Mouse (Mus musculus) heart, embryonic 16.5 days (tissue): ENCODE data around the gene Cxcl1. TPM values are rescaled to one million over a fixed set of nuclear protein-coding genes. Genes with fewer than 3 reads are reported as not detected.
A peak's percentile ranks its signal among the peaks of the same experiment; 100 is the strongest.

Experiments used
- ATAC-seq: fragments of 200-750 bp; cut with Nextera tagmentation; replicated peaks from 2 replicates; pipeline ENCODE4 v1.8.0; 2017; ENCODE audit warnings: moderate number of reproducible peaks; ENCODE audit not compliant: insufficient read depth, low FRiP score; ENCODE audit errors: extremely low read depth
- H3K27ac ChIP-seq: fragments of 300-500 bp; sonication (generic); 2 replicates; pipeline ENCODE4 v1.5.1; 2014; ENCODE audit warnings: mild to moderate bottlenecking, low read length, control low read depth, moderate library complexity
- H3K27me3 ChIP-seq: fragments of 300-500 bp; sonication (generic); 2 replicates; pipeline ENCODE4 v1.6.1; 2014; ENCODE audit warnings: low read length, mixed read lengths; ENCODE audit not compliant: control insufficient read depth, insufficient read depth
- H3K36me3 ChIP-seq: fragments of 300-500 bp; sonication (generic); 2 replicates; pipeline ENCODE4 v1.6.1; 2014; ENCODE audit not compliant: control insufficient read depth, insufficient read depth
- H3K4me1 ChIP-seq: fragments of 300-500 bp; sonication (generic); 2 replicates; pipeline ENCODE4 v1.6.1; 2014; ENCODE audit warnings: low read length, mixed read lengths; ENCODE audit not compliant: control insufficient read depth, insufficient read depth
- H3K4me2 ChIP-seq: fragments of 300-500 bp; sonication (generic); 2 replicates; pipeline ENCODE4 v1.6.1; 2014; ENCODE audit warnings: low read depth, mild to moderate bottlenecking, control low read depth, low read length
- H3K4me3 ChIP-seq: fragments of 300-500 bp; sonication (generic); 2 replicates; pipeline ENCODE4 v1.5.1; 2014; ENCODE audit warnings: mild to moderate bottlenecking, control low read depth, low read length
- H3K9ac ChIP-seq: fragments of 300-500 bp; sonication (generic); 2 replicates; pipeline ENCODE4 v1.6.1; 2014; ENCODE audit warnings: low read length, control low read depth
- H3K9me3 ChIP-seq: fragments of 300-500 bp; sonication (generic); replicated peaks from 2 replicates; pipeline ENCODE4 v1.6.1; 2016; ENCODE audit warnings: low read length; ENCODE audit not compliant: control insufficient read depth
- WGBS: fragments of 180-500 bp; shearing (Covaris S2); extraction: QIAGEN DNeasy Blood & Tissue Kit; methylation state at CpG from one replicate; pipeline ENCODE4 v1.1.7; 2014; 5-methylcytosine and 5-hydroxymethylcytosine counted together
- polyA plus RNA-seq: library from polyadenylated mRNA; unstranded; fragments of >200 nt; fragmentation: Nextera tagmentation; extraction: Ambion mirVana; gene quantifications from 2 replicates; pipeline ENCODE4 v1.2.1, GENCODE M21; 2015

Gene Cxcl1
- polyA plus RNA-seq, 1 experiment from 2014 or later = 0.85 TPM

DNA sequence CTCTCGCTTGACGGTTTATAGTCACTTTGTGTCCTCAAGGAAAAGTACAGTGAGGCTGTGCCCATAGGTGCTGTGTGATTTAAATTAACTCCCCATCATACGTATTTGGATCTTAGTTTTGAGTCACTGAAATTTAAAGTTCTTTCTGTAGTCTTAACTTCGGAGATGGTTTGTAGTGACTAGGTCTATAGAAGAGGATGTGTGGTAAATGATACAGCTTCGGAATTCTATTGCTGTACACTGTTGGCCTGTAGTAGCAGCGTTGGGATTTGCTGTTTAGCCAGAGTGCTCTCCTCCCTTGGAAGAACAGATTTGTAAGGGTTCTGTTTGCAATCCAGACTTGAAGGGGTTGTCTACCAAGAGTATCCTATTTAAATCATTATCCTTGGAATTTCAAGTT is 40.9 kb downstream of the Cxcl1 start:
- Histone ChIP-seq H3K9ac (peak overlapping the region; percentile 97), H3K4me1 (peaks cover 11% of the 10 kb centered on the region), H3K27ac (peak overlapping the region; percentile 96), H3K27me3 (no peaks in the 10 kb centered on the region), H3K4me3 (peak overlapping the region; percentile 85), H3K4me2 (peak overlapping the region; percentile 69), H3K36me3 (peaks cover 2% of the 10 kb centered on the region; the same call in 1 of the 2 replicates), H3K9me3 (no peaks in the 10 kb centered on the region)
- no peak for ATAC-seq
- 6% methylated on average over 6 of the region's 6 CpGs for WGBS

DNA sequence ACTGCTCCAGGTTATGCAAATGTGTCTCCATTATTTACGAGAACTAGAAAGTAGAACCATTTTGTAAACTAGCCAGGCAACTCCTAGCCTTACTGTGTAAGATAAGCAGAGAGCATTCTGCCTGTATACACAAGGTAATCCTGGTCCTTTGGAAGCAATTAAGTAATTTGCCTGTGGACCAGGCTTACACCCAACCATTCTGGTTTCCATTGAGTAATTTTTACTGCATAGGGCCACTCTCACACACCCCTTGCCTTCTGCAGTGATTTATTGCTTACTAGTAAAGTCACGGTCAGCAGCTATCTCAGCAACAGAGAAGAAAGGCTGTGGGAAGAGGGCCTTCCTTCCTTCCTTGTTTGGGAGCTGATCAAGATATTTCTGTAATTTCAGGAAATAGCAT is 45.7 kb downstream of the Cxcl1 start:
- no peak overlapping the region for H3K4me3 ChIP-seq
- H3K4me2 ChIP-seq = no peak overlapping the region
- H3K9me3 ChIP-seq = no peaks in the 10 kb centered on the region
- no peak for ATAC-seq
- no peak overlapping the region for H3K9ac ChIP-seq
- peaks cover 6% of the 10 kb centered on the region for H3K4me1 ChIP-seq
- no peak overlapping the region for H3K27ac ChIP-seq
- no peaks in the 10 kb centered on the region for H3K27me3 ChIP-seq
- 76% methylated on average over 2 of the region's 2 CpGs for WGBS
- peaks cover 2% of the 10 kb centered on the region; the same call in 1 of the 2 replicates for H3K36me3 ChIP-seq

Other genes with a start within 250 kb of the Cxcl1 start
- gene Cxcl5, start 131.9 kb upstream of the Cxcl1 start, polyA plus RNA-seq = 0.14 TPM in 1 of 2 replicates, not detected in the other
- 2.8 and 2.9 TPM in 2 replicates for gene Ppbp, start 122.7 kb upstream of the Cxcl1 start, polyA plus RNA-seq
- gene Pf4, start 118.8 kb upstream of the Cxcl1 start, polyA plus RNA-seq = 35.9 and 38.9 TPM in 2 replicates
- gene Cxcl3, start 105.1 kb upstream of the Cxcl1 start, polyA plus RNA-seq = 0.24 TPM in 1 of 2 replicates, not detected in the other
- 0.46 and 2.2 TPM in 2 replicates for gene Cxcl15, start 96.7 kb upstream of the Cxcl1 start, polyA plus RNA-seq
- not detected in 2 replicates for gene Cxcl2, start 12.6 kb downstream of the Cxcl1 start, polyA plus RNA-seq
- 24.2 and 25.2 TPM in 2 replicates for gene Mthfd2l, start 39.9 kb downstream of the Cxcl1 start, polyA plus RNA-seq
- gene Epgn, start 136.2 kb downstream of the Cxcl1 start, polyA plus RNA-seq = 0.19 and 0.24 TPM in 2 replicates
- 0.04 and 0.11 TPM in 2 replicates for gene Ereg, start 183.4 kb downstream of the Cxcl1 start, polyA plus RNA-seq
- gene Areg, start 248.4 kb downstream of the Cxcl1 start, polyA plus RNA-seq = 0.30 and 1.3 TPM in 2 replicates